In genomic region chr10:71156569-71156968, GRCm38 (mm10) we compare ENCODE assay signal across 20 mouse cellular contexts. TPM values are rescaled to one million over a fixed set of nuclear protein-coding genes. Genes with fewer than 3 reads are reported as not detected.
"Had no signal": no experiment of that assay in that cellular context is flagged by ENCODE, and none has a peak within 500 bp of the region (broad histone marks: within the 10 kb centered on the region; RNA-seq: fewer than 3 reads in every experiment).

No protein-coding gene starts in this region.

- ATAC-seq: intestine, embryonic 15.5 days; liver, postnatal 0 days; lung, postnatal 0 days; midbrain, embryonic 15.5 days had no signal

- H3K36me3 ChIP-seq: intestine, embryonic 15.5 days; limb, embryonic 15.5 days; midbrain, embryonic 12.5 days; midbrain, embryonic 15.5 days; neural tube, embryonic 12.5 days; neural tube, embryonic 15.5 days; stomach, embryonic 15.5 days had no signal

- H3K4me2 ChIP-seq: intestine, embryonic 15.5 days; limb, embryonic 12.5 days; liver, embryonic 11.5 days; midbrain, embryonic 12.5 days; midbrain, embryonic 15.5 days; neural tube, embryonic 12.5 days; neural tube, embryonic 15.5 days; stomach, embryonic 15.5 days had no signal

- H3K9ac ChIP-seq: intestine, embryonic 15.5 days; limb, embryonic 12.5 days; limb, embryonic 15.5 days; liver, embryonic 14.5 days; liver, postnatal 0 days; lung, embryonic 14.5 days; midbrain, embryonic 12.5 days; midbrain, embryonic 15.5 days; neural tube, embryonic 12.5 days; neural tube, embryonic 15.5 days; stomach, embryonic 15.5 days had no signal

- DNase-seq: layer of hippocampus, postnatal 36 days; left cerebral cortex, postnatal 4 days; liver, postnatal 0 days; lung, embryonic 14.5 days; right cerebral cortex, adult 18-20 months; right cerebral cortex, postnatal 25 days; spleen, adult 18-20 months; thymus, postnatal 25 days had no signal

- H3K9me3 ChIP-seq: intestine, embryonic 15.5 days; limb, embryonic 12.5 days; limb, embryonic 15.5 days; midbrain, embryonic 12.5 days; midbrain, embryonic 15.5 days; neural tube, embryonic 12.5 days; neural tube, embryonic 15.5 days; stomach, embryonic 15.5 days had no signal

- H3K4me1 ChIP-seq: stomach, embryonic 15.5 days had no signal

- H3K27ac ChIP-seq: intestine, embryonic 15.5 days; limb, embryonic 12.5 days; limb, embryonic 15.5 days; liver, embryonic 14.5 days; macrophage; midbrain, embryonic 12.5 days; midbrain, embryonic 15.5 days; neural tube, embryonic 12.5 days; neural tube, embryonic 15.5 days; stomach, embryonic 15.5 days had no signal

- H3K4me3 ChIP-seq: intestine, embryonic 15.5 days; limb, embryonic 12.5 days; midbrain, embryonic 12.5 days; midbrain, embryonic 15.5 days; neural tube, embryonic 12.5 days; neural tube, embryonic 15.5 days; stomach, embryonic 15.5 days had no signal

RNA-seq across cellular contexts. Expression of gene Bicc1, which starts 2.9 kb away (rescaled TPM):
- polyA plus RNA-seq: macrophage had no signal
